Mouse (Mus musculus): Measurements from ENCODE around the gene Serpina12.

GRCm38 (mm10) chr12:104003238-104003612 lies 41.0 kb downstream of the Serpina12 start:
- TF ChIP-seq CTCF (IDR thresholded peaks at IDR 0.05; ENCODE audit: insufficient read depth, low read length) (no peak), POLR2A (IDR thresholded peaks at IDR 0.05; ENCODE audit: borderline replicate concordance, extremely low read depth, low read depth, low read length) (no peak)

Data from lung, adult 2 months (tissue).